Mouse (Mus musculus): ENCODE measurements around the gene D630003M21Rik.

- TF ChIP-seq CTCF (IDR thresholded peaks at IDR 0.05; ENCODE audit: control insufficient read depth, insufficient read depth, insufficient replicate concordance, low read depth, low read length): no peak
- TF ChIP-seq POLR2A (IDR thresholded peaks at IDR 0.05; ENCODE audit: control insufficient read depth, low read depth, low read length): no peak
Observed at GRCm38 (mm10) chr2:158155615-158156014, 73.4 kb downstream of the D630003M21Rik start.
